Mouse (Mus musculus) lung, adult 18-20 months (tissue): ENCODE results near the gene Tmem209.

Source experiments
- DNase-seq, 2 experiments: peaks; one replicate each; pipeline ENCODE4 v3.0.0; 2022; ENCODE audit warnings: mixed read lengths in 2 of 2

Gene Tmem209

GRCm38 (mm10) chr6:30509265-30510239 is at the start of gene Tmem209, which contains the start of gene Ssmem1:
Tmem209 (minus strand) TSS chr6:30509783.
Ssmem1 (plus strand) TSS chr6:30509849.
- peak; percentile 99 to 100 for DNase-seq

DNA sequence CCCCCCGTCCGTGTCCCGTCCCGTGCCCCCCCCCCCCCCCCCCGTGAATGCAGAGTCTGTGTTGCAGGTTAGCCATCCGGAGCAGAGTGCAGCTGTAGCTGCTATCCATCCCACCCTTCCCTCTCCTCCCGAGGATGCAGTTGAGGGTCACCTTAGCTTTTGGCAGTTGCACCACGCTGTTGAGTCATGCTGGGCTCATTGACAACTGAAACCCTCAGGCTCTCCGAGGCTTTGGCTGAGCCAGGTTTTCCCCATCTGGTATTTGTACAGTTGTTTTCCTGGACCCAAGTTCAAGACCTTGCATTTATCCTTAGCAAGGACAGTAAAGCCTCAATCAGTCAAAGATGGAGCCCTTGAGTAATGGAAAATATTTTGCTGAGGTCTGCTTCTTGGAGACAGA is 46.5 kb upstream of the Tmem209 start:
- no peak for DNase-seq

GRCm38 (mm10) chr6:30554621-30555170 is 45.1 kb upstream of the Tmem209 start:
- no peak for DNase-seq

DNA sequence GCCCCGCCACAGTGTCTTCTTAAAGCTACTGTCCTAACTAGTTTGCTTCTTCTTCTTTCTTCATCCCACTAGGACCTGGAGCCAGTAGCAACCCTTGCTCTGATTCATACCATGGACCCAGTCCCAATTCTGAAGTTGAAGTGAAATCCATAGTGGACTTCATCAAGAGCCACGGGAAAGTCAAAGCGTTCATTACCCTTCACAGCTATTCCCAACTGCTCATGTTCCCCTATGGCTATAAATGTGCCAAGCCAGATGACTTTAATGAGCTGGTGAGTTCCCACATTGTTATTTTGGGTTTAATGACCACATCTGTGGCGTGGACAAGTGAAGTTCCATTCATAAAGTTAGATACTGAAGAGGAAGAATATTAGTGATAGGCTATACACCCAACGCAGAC is 44.5 kb upstream of the Tmem209 start:
- no peak for DNase-seq

GRCm38 (mm10) chr6:30553381-30554010 is 43.9 kb upstream of the Tmem209 start:
- no peak for DNase-seq

DNA sequence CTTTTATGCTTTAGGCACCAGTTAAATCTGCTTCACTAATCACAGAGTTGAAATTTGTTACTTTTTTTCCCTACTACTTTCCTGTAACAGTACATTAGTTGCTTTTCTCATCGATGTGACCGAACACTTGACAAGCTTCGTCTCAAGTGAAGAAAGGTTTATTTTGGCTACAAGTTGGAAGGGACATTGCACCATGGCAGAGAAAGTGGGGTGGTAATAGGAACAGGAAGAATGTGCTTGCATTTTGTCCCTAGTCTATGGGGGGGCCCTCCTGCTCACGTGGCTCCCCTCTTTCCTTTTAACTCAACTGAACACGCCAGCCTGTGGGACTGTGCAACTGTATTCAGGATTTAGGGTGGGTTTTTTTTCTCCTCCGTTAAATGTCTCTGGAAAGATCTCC is 43.0 kb upstream of the Tmem209 start:
- DNase-seq, result no peak

DNA sequence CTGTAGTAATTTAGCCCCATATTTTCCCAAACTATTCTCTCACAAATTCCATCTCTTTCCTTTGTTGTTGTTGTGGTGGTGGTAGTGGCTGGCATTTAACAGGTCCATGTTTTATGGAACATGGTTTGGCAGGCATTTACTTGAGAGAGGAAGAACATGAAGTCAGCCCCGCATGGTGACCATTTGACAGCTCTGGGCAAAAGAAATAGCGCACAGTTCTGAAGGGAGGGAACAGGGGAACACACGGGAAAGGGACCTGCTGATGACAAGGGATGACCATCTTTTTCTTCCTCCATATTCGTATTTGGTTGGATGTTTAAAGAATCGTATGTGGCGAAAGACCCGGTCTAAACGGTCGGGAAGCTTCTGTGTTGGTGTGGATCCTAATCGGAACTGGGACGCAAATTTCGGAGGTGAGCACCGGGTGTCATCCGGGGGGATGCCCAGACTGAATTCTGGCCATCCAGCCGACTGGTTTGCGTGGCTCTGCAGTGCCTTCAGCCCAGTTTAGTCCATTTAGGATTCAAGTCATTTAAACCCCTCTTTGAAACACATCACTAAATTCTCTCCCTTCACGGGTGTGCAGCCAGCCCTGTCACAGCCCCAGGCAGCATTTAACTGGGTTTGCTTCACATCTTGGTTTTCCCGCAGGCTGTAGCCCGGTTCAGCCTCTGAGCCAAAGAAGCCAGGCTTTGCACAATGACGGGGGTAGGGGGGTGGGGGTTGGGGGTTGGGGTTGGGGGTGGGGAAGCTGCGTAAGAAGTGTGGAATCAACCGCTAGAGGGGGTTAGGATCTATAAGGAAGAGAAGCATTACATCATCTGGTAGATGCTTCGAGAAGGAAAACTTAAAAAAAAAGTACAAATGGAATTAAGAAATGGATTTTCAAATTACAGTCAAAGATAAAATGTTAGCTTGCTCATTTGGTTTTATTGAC is 42.3 kb upstream of the Tmem209 start:
- DNase-seq, result no peak

- no peak for DNase-seq
Measured at GRCm38 (mm10) chr6:30551193-30551515, 41.6 kb upstream of the Tmem209 start.

DNA sequence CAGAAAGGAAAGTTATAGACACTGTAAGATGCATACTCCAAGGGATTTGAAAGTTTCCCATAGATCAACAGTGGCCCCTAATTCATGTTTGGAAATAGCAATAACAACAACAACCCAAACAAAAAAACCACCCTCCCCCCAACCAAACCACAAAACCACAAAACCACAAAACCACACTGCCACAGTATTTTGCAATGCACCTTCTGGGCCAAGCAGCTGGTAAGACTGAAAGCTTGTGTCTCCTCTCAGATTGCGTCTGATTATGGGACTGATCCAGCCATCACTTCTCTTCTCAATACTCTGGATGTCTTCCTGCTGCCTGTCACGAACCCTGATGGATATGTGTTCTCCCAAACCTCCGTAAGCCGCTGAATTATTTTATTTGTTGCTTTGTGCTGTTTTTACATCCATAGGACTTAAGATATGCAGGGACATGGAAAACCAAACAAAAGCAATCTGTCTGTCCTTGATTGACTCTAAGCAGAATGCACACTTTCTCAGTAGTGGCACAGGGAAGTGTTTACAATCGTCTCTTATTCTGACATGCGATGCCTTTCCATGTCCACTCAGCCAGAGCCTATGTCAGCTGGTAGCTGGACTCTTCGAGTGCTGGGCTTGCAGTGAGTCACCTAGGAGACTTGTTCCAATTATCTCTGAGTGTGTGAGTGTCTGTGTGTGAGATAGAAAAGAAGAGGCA is 41.1 kb upstream of the Tmem209 start:
- no peak for DNase-seq

GRCm38 (mm10) chr6:30549231-30549761 is 39.7 kb upstream of the Tmem209 start:
- peak; percentile 11 to 24 for DNase-seq

GRCm38 (mm10) chr6:30547656-30548306 is 38.2 kb upstream of the Tmem209 start:
- peak; percentile 14 to 39 for DNase-seq

GRCm38 (mm10) chr6:30547274-30547645 is 37.7 kb upstream of the Tmem209 start:
- no peak for DNase-seq

- DNase-seq, result no peak
Measured at GRCm38 (mm10) chr6:30546571-30547273, 37.1 kb upstream of the Tmem209 start.

- DNase-seq, result no peak
Measured at GRCm38 (mm10) chr6:30545689-30546088, 36.1 kb upstream of the Tmem209 start.

DNA sequence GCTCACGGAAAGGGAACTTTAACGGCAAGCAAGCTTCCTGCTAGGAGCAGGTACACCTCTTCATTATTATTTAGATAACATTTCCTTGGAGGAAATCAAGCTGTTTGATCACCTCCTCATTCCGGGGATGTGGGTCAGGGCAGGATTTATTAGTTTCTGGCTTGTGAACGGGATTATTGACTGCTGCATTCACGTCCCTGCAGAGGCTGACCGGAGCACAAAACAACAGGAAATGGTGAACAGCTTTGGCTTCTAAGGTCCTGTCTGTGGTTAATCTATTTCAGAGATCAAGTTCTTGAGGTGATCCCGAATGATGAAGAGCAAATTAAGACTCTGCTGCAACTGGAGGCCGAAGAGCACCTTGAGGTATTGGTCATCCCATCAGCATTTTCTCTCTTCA is 34.3 kb upstream of the Tmem209 start:
- no peak for DNase-seq

DNA sequence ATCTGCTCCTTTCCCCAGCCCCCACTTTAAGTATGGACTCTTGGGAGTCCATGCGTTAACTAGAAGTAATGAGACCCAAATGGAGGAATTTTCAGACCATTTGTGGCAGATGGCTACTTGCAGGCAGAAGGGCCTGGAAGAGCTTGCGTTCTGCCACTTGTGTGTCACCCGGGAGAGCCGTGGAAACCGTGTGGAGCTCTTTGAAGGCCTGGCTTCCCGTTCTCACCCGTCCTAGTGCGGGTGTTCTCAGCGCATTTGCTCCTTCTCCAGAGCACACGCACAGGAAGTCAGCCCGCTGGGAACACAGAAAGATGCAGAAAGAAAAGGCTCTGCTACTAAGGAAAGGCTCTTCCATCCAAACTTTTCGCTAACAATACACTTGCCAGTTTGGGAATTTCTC is 33.5 kb upstream of the Tmem209 start:
- no peak for DNase-seq

DNA sequence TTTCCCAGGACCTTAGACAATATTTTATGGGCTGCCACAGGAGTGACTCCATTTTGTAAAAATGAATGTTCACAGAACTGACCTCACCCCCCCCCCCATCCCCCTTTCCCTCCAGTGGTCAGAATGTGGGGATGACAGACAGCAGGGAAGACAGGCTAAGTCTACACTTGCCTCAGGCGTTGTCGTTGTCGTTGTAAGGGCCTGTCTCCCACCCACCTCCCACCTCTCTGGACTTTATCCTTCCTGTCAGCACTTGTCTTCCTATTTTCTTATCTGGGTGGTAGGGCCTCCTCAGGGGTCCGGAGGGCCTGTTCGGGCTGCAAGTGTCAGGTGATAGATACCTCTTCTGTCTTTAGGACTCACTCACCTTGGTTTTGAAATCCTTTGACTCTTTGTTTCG is 32.7 kb upstream of the Tmem209 start:
- DNase-seq, result no peak

DNA sequence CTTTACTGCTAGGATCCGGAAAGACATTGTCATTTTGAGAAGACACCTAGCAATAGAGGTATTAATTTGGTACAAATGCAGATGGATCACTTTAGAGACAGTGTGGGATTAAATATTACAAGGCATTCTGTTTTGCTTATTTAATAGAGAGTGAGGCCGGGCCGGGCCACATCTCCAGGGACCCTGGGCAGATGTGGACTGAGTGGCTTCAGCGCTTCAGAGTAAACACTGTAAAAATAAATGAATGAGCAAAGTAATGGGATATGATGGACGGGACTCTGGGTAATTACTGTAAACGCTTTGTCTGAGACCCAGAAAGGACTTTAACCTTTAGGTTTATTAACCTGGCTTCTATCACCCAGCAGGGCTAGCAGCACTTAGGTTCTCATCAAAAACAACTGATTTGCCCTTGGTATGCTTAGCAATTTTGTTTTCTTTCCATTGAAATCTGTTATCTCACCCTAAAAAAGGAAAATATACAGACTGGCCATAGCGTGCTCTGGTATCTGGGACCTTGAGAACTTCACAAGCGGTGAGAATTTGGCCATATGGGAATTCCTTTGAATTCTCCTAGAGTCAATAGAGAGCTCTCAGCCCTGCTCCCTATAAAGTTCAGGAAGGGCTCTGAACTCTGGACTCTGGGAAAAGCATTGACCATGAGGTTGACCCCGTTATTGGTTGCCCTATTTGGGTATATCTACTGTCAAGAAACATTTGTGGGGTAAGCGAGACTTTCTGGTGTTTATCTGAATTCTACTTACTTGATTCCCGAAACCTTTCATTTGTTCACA is 31.6 kb upstream of the Tmem209 start, which contains the start of gene Cpa2:
Cpa2 (plus strand) TSS at position 574 of the 791 bp plus-strand sequence.
- DNase-seq, result no peak

GRCm38 (mm10) chr6:30538800-30539199 is 29.2 kb upstream of the Tmem209 start:
- DNase-seq, result no peak

DNA sequence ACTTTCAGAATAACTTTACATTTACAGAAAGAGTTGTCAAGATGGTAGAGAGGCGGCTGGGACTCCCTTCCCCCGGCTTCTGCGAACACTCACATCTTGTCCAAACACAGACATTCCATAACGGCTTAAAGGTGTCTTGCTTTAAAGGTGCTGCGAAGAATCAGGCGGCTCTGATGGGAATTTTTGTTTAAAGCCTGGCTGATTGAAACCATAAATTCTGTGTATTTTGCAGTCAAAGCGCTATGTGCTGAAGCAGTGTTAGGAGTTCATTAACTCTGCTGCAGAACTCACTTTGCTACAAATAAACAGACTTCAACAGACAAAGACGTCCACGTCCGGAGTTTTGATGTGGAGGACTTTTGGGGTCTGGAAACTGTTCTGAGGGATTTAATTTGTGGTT is 28.7 kb upstream of the Tmem209 start:
- DNase-seq, result no peak
